Mouse (Mus musculus) heart, embryonic 11.5 days (tissue): ENCODE measurements around the gene Tecta. TPM values are rescaled to one million over a fixed set of nuclear protein-coding genes. Genes with fewer than 3 reads are reported as not detected.

Experiments
- ATAC-seq: fragments of 200-750 bp; cut with Nextera tagmentation; replicated peaks from 2 replicates; pipeline ENCODE4 v1.8.0; 2017; ENCODE audit warnings: moderate library complexity; ENCODE audit not compliant: insufficient number of reproducible peaks, low FRiP score, low TSS enrichment
- H3K27ac ChIP-seq: fragments of 300-500 bp; sonication (generic); 2 replicates; pipeline ENCODE4 v1.5.1; 2014; ENCODE audit warnings: mild to moderate bottlenecking, low read depth, low read length
- H3K27me3 ChIP-seq: fragments of 300-500 bp; sonication (generic); 2 replicates; pipeline ENCODE4 v1.6.1; 2014; ENCODE audit warnings: mild to moderate bottlenecking, low read length, mixed read lengths; ENCODE audit not compliant: control insufficient read depth, insufficient read depth
- H3K36me3 ChIP-seq: fragments of 300-500 bp; sonication (generic); 2 replicates; pipeline ENCODE4 v1.6.1; 2014; ENCODE audit warnings: mild to moderate bottlenecking, low read length, moderate library complexity, mixed read lengths; ENCODE audit not compliant: control insufficient read depth, insufficient read depth
- H3K4me1 ChIP-seq: fragments of 300-500 bp; sonication (generic); 2 replicates; pipeline ENCODE4 v1.6.1; 2014; ENCODE audit warnings: low read length; ENCODE audit not compliant: control insufficient read depth, insufficient read depth
- H3K4me2 ChIP-seq: fragments of 300-500 bp; sonication (generic); 2 replicates; pipeline ENCODE4 v1.6.1; 2014; ENCODE audit warnings: mild to moderate bottlenecking, moderate library complexity
- H3K4me3 ChIP-seq: fragments of 300-500 bp; sonication (generic); 2 replicates; pipeline ENCODE4 v1.5.1; 2014; ENCODE audit warnings: low read depth, low read length
- H3K9ac ChIP-seq: fragments of 300-500 bp; sonication (generic); 2 replicates; pipeline ENCODE4 v1.6.1; 2014; ENCODE audit warnings: mild to moderate bottlenecking, low read depth, low read length, moderate library complexity
- H3K9me3 ChIP-seq: fragments of 300-500 bp; sonication (generic); replicated peaks from 2 replicates; pipeline ENCODE4 v1.6.1; 2016; ENCODE audit warnings: low read length; ENCODE audit not compliant: control insufficient read depth
- WGBS: fragments of 180-500 bp; shearing (Covaris S2); extraction: QIAGEN DNeasy Blood & Tissue Kit; methylation state at CpG from one replicate; pipeline ENCODE4 v1.1.7; 2014; ENCODE audit not compliant: insufficient replicate concordance; 5-methylcytosine and 5-hydroxymethylcytosine counted together
- polyA plus RNA-seq: library from polyadenylated mRNA; unstranded; fragments of >200 nt; fragmentation: Nextera tagmentation; extraction: Ambion mirVana; gene quantifications from 2 replicates; pipeline ENCODE4 v1.2.1, GENCODE M21; 2014

The Tecta gene
- polyA plus RNA-seq, 1 experiment from 2014 or later = 0.07 TPM

- Histone ChIP-seq H3K27me3 (peaks cover 13% of the 10 kb centered on the region), H3K36me3 (no peaks in the 10 kb centered on the region), H3K4me3 (no peak overlapping the region), H3K9me3 (no peaks in the 10 kb centered on the region), H3K27ac (no peak overlapping the region), H3K4me2 (peak overlapping the region; percentile 20), H3K9ac (no peak overlapping the region), H3K4me1 (no peaks in the 10 kb centered on the region)
- no peak for ATAC-seq
- 43% methylated on average over 29 of the region's 29 CpGs for WGBS
These were observed 74.9 kb downstream of the Tecta start for GRCm38 (mm10) chr9:42324640-42325394.

GRCm38 (mm10) chr9:42323238-42323637 lies 76.5 kb downstream of the Tecta start:
- no peaks in the 10 kb centered on the region for H3K9me3 ChIP-seq

GRCm38 (mm10) chr9:42321442-42321841 lies 78.3 kb downstream of the Tecta start:
- no peak overlapping the region for H3K4me3 ChIP-seq
- no peak for ATAC-seq
- no peak overlapping the region for H3K9ac ChIP-seq
- no peak overlapping the region for H3K27ac ChIP-seq
- H3K36me3 ChIP-seq = no peaks in the 10 kb centered on the region
- H3K27me3 ChIP-seq = peaks cover 9% of the 10 kb centered on the region
- H3K4me2 ChIP-seq = no peak overlapping the region
- H3K4me1 ChIP-seq = no peaks in the 10 kb centered on the region
- H3K9me3 ChIP-seq = no peaks in the 10 kb centered on the region
- WGBS = 68% methylated on average over 2 of the region's 2 CpGs

More at GRCm38 (mm10) chr9:42323238-42323637, 76.5 kb downstream of the Tecta start:
- no peak overlapping the region for H3K27ac ChIP-seq
- no peak overlapping the region for H3K4me3 ChIP-seq
- H3K4me1 ChIP-seq = no peaks in the 10 kb centered on the region
- peaks cover 13% of the 10 kb centered on the region for H3K27me3 ChIP-seq
- H3K36me3 ChIP-seq = no peaks in the 10 kb centered on the region
- ATAC-seq = no peak
- 85% methylated on average over 8 of the region's 8 CpGs for WGBS
- H3K4me2 ChIP-seq = no peak overlapping the region
- no peak overlapping the region for H3K9ac ChIP-seq

GRCm38 (mm10) chr9:42320616-42321015 lies 79.1 kb downstream of the Tecta start:
- no peaks in the 10 kb centered on the region for H3K36me3 ChIP-seq
- no peaks in the 10 kb centered on the region for H3K9me3 ChIP-seq
- H3K27ac ChIP-seq = no peak overlapping the region
- no peak overlapping the region for H3K4me2 ChIP-seq
- no peak overlapping the region for H3K9ac ChIP-seq
- 86% methylated on average over 7 of the region's 7 CpGs for WGBS
- H3K27me3 ChIP-seq = peaks cover 9% of the 10 kb centered on the region
- H3K4me1 ChIP-seq = no peaks in the 10 kb centered on the region
- H3K4me3 ChIP-seq = no peak overlapping the region
- no peak for ATAC-seq

GRCm38 (mm10) chr9:42318455-42318987 lies 81.2 kb downstream of the Tecta start:
- Histone ChIP-seq H3K36me3 (no peaks in the 10 kb centered on the region), H3K9me3 (no peaks in the 10 kb centered on the region), H3K9ac (no peak overlapping the region), H3K4me1 (no peaks in the 10 kb centered on the region), H3K27me3 (0 out of 2 replicates have a peak, but pooled peaks cover 3% of the 10 kb centered on the region), H3K4me2 (no peak overlapping the region), H3K4me3 (no peak overlapping the region), H3K27ac (no peak overlapping the region)
- WGBS = 84% methylated on average over 9 of the region's 9 CpGs
- ATAC-seq = no peak

GRCm38 (mm10) chr9:42317337-42317736 lies 82.4 kb downstream of the Tecta start:
- WGBS = 39% methylated on average over 3 of the region's 3 CpGs
- Histone ChIP-seq H3K27ac (no peak overlapping the region), H3K9me3 (no peaks in the 10 kb centered on the region), H3K4me3 (no peak overlapping the region), H3K27me3 (no peaks in the 10 kb centered on the region), H3K9ac (no peak overlapping the region), H3K4me1 (no peaks in the 10 kb centered on the region), H3K36me3 (no peaks in the 10 kb centered on the region), H3K4me2 (no peak overlapping the region)
- no peak for ATAC-seq

GRCm38 (mm10) chr9:42315816-42316215 lies 83.9 kb downstream of the Tecta start:
- H3K27ac ChIP-seq = no peak overlapping the region
- H3K9ac ChIP-seq = no peak overlapping the region
- no peaks in the 10 kb centered on the region for H3K36me3 ChIP-seq
- 64% methylated on average over 3 of the region's 3 CpGs for WGBS
- H3K4me3 ChIP-seq = no peak overlapping the region
- no peak overlapping the region for H3K4me2 ChIP-seq
- ATAC-seq = no peak; the same call in 1 of the 2 replicates
- no peaks in the 10 kb centered on the region for H3K4me1 ChIP-seq
- H3K27me3 ChIP-seq = no peaks in the 10 kb centered on the region
- no peaks in the 10 kb centered on the region for H3K9me3 ChIP-seq

- no peaks in the 10 kb centered on the region for H3K27me3 ChIP-seq
- no peak overlapping the region for H3K4me2 ChIP-seq
- no peak overlapping the region for H3K27ac ChIP-seq
- H3K9ac ChIP-seq = no peak overlapping the region
- H3K36me3 ChIP-seq = no peaks in the 10 kb centered on the region
- H3K4me1 ChIP-seq = no peaks in the 10 kb centered on the region
- WGBS = 47% methylated on average over 4 of the region's 4 CpGs
- H3K4me3 ChIP-seq = no peak overlapping the region
- ATAC-seq = no peak
- H3K9me3 ChIP-seq = no peaks in the 10 kb centered on the region
These were observed 84.8 kb downstream of the Tecta start for GRCm38 (mm10) chr9:42314959-42315358.

- Histone ChIP-seq H3K4me1 (no peaks in the 10 kb centered on the region), H3K36me3 (no peaks in the 10 kb centered on the region), H3K27me3 (no peaks in the 10 kb centered on the region), H3K4me2 (no peak overlapping the region), H3K9ac (no peak overlapping the region), H3K27ac (no peak overlapping the region), H3K4me3 (no peak overlapping the region), H3K9me3 (no peaks in the 10 kb centered on the region)
- ATAC-seq = no peak
- 74% methylated on average over 6 of the region's 6 CpGs for WGBS
These were observed 85.3 kb downstream of the Tecta start for GRCm38 (mm10) chr9:42314388-42314787.
